Mouse (Mus musculus): ENCODE measurements at regions not wholly inside any gene's neighbourhood (a gene's known extent, or its start where the extent isn't known, plus 50 kb on each side); places are given as distances from the start of the nearest gene placed in this dataset.

DNA sequence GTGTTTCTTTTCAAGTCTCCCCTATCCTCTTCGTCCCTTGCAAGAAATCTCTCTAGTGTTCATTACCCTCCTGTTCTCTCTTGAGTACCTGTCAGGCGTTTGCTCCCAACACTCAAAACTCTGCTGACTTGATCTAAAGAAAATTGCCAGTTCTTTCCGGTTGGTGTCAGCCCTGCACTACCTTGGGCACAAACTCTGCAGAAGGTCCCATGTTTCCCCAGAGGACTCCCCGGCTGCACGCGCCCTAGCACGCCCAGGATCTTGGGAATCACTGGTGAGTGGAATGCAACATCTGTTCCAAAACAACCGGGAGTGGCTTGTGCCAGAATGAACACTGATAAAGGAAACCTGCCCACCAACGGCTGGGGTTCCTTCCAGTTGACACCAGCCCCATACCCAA, 66.3 kb upstream of the Rfpl4b start:
- no peak for TF ChIP-seq POLR2A (IDR thresholded peaks at IDR 0.05; ENCODE audit: insufficient read length, low read depth)
- no peak for TF ChIP-seq MYOG (IDR thresholded peaks at IDR 0.05; ENCODE audit: control insufficient read depth in 1 of 3, insufficient read depth in 1 of 3, insufficient read length in 2 of 3, low read depth in 2 of 3)
- TF ChIP-seq USF1 (IDR thresholded peaks at IDR 0.05; ENCODE audit: low read depth): no peak
- no peak for TF ChIP-seq MAX (IDR thresholded peaks at IDR 0.05; ENCODE audit: low read depth)
- no peak for TF ChIP-seq TCF12 (IDR thresholded peaks at IDR 0.05; ENCODE audit: insufficient read depth, poor library complexity, severe bottlenecking)
- no peak for TF ChIP-seq MYOD1 (IDR thresholded peaks at IDR 0.05; ENCODE audit: control insufficient read depth in 1 of 3, insufficient read length in 2 of 3, low read depth in 2 of 3)
- no peak for TF ChIP-seq POLR2AphosphoS2 (IDR thresholded peaks at IDR 0.05; ENCODE audit: insufficient read length, low read depth)
